Mouse (Mus musculus) liver, adult 10 weeks (tissue): ENCODE results near the gene Slc25a11. TPM values are rescaled to one million over a fixed set of nuclear protein-coding genes. Genes with fewer than 3 reads are reported as not detected.

Experiments
- polyA plus RNA-seq: library from polyadenylated mRNA; stranded (reverse); fragments of 350-450 nt; fragmentation: Illumina TruSeq; extraction: RNeasy Lipid Tissue Mini Kit (QIAGEN cat#74804); gene quantifications from one replicate; pipeline ENCODE4 v1.2.3, GENCODE M21; 2014; ENCODE audit warnings: low read depth, low replicate concordance

Gene Slc25a11
- polyA plus RNA-seq, result 29.8 TPM

GRCm38 (mm10) chr11:70646691-70647650 is at the start of gene Slc25a11, which contains the start of gene Rnf167:
Gene Slc25a11, minus strand, starts transcription at chr11:70647479.
Gene Rnf167, plus strand, starts transcription at chr11:70647235.

GRCm38 (mm10) chr11:70687601-70688199 is 40.4 kb upstream of the Slc25a11 start, which contains the start of gene Camta2:
Gene Camta2, minus strand, starts transcription at chr11:70688105.

GRCm38 (mm10) chr11:70668771-70669505 is 21.7 kb upstream of the Slc25a11 start, which contains the start of gene Spag7:
Gene Spag7, minus strand, starts transcription at chr11:70669416.

GRCm38 (mm10) chr11:70656964-70657363 is 9.7 kb upstream of the Slc25a11 start, which contains the start of gene Eno3:
Gene Eno3, plus strand, starts transcription at chr11:70657202.

GRCm38 (mm10) chr11:70654198-70654922 is 7.1 kb upstream of the Slc25a11 start, which contains the start of gene Pfn1:
Gene Pfn1, minus strand, starts transcription at chr11:70654644.

GRCm38 (mm10) chr11:70638714-70639278 is 8.5 kb downstream of the Slc25a11 start, which contains the start of gene Gp1ba:
Gene Gp1ba, plus strand, starts transcription at chr11:70639122.

GRCm38 (mm10) chr11:70619101-70619500 is 28.2 kb downstream of the Slc25a11 start, which contains the start of gene Chrne:
Gene Chrne, minus strand, starts transcription at chr11:70619216.

GRCm38 (mm10) chr11:70615516-70616093 is 31.7 kb downstream of the Slc25a11 start, which contains the start of gene 4930544D05Rik:
Gene 4930544D05Rik, plus strand, starts transcription at chr11:70615848.

Other genes with a start within 250 kb of the Slc25a11 start
- 1.6 TPM for gene Pelp1, start 237.4 kb downstream of the Slc25a11 start, polyA plus RNA-seq
- gene Arrb2, start 214.8 kb downstream of the Slc25a11 start, polyA plus RNA-seq, result 1.6 TPM
- gene Med11, start 195.6 kb downstream of the Slc25a11 start, polyA plus RNA-seq, result 4.3 TPM
- 0.82 TPM for gene Zmynd15, start 188.0 kb downstream of the Slc25a11 start, polyA plus RNA-seq
- gene Cxcl16, start 187.5 kb downstream of the Slc25a11 start, polyA plus RNA-seq, result 4.2 TPM
- not detected for gene Tm4sf5, start 142.2 kb downstream of the Slc25a11 start, polyA plus RNA-seq
- gene Vmo1, start 132.9 kb downstream of the Slc25a11 start, polyA plus RNA-seq, result 0.93 TPM
- gene Gltpd2, start 128.3 kb downstream of the Slc25a11 start, polyA plus RNA-seq, result 3.8 TPM
- 26.5 TPM for gene Psmb6, start 122.1 kb downstream of the Slc25a11 start, polyA plus RNA-seq
- not detected for gene Gm40193, start 114.5 kb downstream of the Slc25a11 start, polyA plus RNA-seq
- 1.1 TPM for gene Pld2, start 107.4 kb downstream of the Slc25a11 start, polyA plus RNA-seq
- 3.7 TPM for gene Mink1, start 84.6 kb downstream of the Slc25a11 start, polyA plus RNA-seq
- gene 4930544D05Rik, start 31.6 kb downstream of the Slc25a11 start, polyA plus RNA-seq, result not detected
- gene Chrne, start 28.3 kb downstream of the Slc25a11 start, polyA plus RNA-seq, result not detected
- gene Gp1ba, start 8.4 kb downstream of the Slc25a11 start, polyA plus RNA-seq, result not detected
- gene Rnf167, start 244 bp downstream of the Slc25a11 start, polyA plus RNA-seq, result 21.5 TPM
- gene Pfn1, start 7.2 kb upstream of the Slc25a11 start, polyA plus RNA-seq, result 88.5 TPM
- gene Eno3, start 9.7 kb upstream of the Slc25a11 start, polyA plus RNA-seq, result 0.37 TPM
- 18.3 TPM for gene Spag7, start 21.9 kb upstream of the Slc25a11 start, polyA plus RNA-seq
- 0.74 TPM for gene Camta2, start 40.6 kb upstream of the Slc25a11 start, polyA plus RNA-seq
- gene Inca1, start 52.7 kb upstream of the Slc25a11 start, polyA plus RNA-seq, result 21.2 TPM
- 16.3 TPM for gene Kif1c, start 53.1 kb upstream of the Slc25a11 start, polyA plus RNA-seq
- gene Zfp3, start 116.7 kb upstream of the Slc25a11 start, polyA plus RNA-seq, result 1.7 TPM
- 2.3 TPM for gene Scimp, start 165.1 kb upstream of the Slc25a11 start, polyA plus RNA-seq
- 50.6 TPM for gene Rabep1, start 197.3 kb upstream of the Slc25a11 start, polyA plus RNA-seq